Mouse (Mus musculus) myocyte (in vitro differentiated cells): ENCODE measurements around the gene Nedd9.

Experiments used
- CEBPB ChIP-seq: IDR thresholded peaks from 2 replicates; pipeline ENCODE4 v1.6.1; 2011; ENCODE audit warnings: mild to moderate bottlenecking, moderate library complexity; ENCODE audit not compliant: poor library complexity, insufficient read depth, severe bottlenecking
- E2F4 ChIP-seq: IDR thresholded peaks from one replicate; pipeline ENCODE4 v1.6.1; 2011; ENCODE audit warnings: mild to moderate bottlenecking, control low read depth, moderate library complexity; ENCODE audit not compliant: insufficient read depth
- POLR2A ChIP-seq: IDR thresholded peaks from one replicate; pipeline ENCODE4 v1.6.1; 2011; ENCODE audit warnings: low read depth, mild to moderate bottlenecking, control low read depth, moderate library complexity; ENCODE audit not compliant: insufficient read length
- POLR2AphosphoS2 ChIP-seq: IDR thresholded peaks from one replicate; pipeline ENCODE4 v1.6.1; 2011; ENCODE audit warnings: low read depth, control low read depth; ENCODE audit not compliant: insufficient read length
- USF1 ChIP-seq: IDR thresholded peaks from one replicate; pipeline ENCODE4 v1.6.1; 2011; ENCODE audit warnings: low read depth, mild to moderate bottlenecking, control low read depth, moderate library complexity

GRCm38 (mm10) chr13:41442145-41442544, 45.0 kb downstream of the Nedd9 start:
- no peak for TF ChIP-seq USF1
- no peak for TF ChIP-seq POLR2A
- TF ChIP-seq CEBPB = no peak
- TF ChIP-seq POLR2AphosphoS2 = no peak
- no peak for TF ChIP-seq E2F4
